Mouse (Mus musculus): Measurements from ENCODE around the gene Chst11. TPM values are rescaled to one million over a fixed set of nuclear protein-coding genes. Genes with fewer than 3 reads are reported as not detected.

Gene Chst11
- total and polyA plus RNA-seq, 3 experiments: 3.1 to 10.6 TPM; not detected in 1

DNA sequence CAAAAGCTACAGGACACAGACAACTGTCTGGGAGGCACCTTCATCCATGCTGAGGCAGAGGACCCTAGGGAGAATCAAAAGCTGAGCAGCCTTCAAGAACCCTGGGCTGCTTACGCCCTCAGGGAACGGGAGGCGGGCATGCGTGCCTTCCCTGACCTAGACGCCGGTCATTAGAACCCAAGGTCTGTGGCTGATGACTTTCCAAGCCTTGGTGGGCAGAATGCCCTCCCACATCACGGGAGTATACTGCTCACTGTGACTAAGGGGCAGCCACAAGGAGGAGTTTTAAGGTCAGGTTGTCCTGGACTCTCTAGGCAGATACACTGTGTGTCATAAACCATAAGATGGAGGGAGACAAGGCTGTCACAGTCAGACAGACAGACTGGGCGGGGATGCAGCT is 118.9 kb downstream of the Chst11 start:
- H3K27ac ChIP-seq (ENCODE audit: control insufficient read depth, low read depth, low read length): no peak overlapping the region
- TF ChIP-seq GATA1 (IDR thresholded peaks at IDR 0.05; ENCODE audit: low read depth, low read length) (no peak), SIN3A (IDR thresholded peaks at IDR 0.05; ENCODE audit: low read length) (no peak), EP300 (IDR thresholded peaks at IDR 0.05; ENCODE audit: low read depth in 1 of 2, low read length in 2 of 2) (no peak), NRF1 (IDR thresholded peaks at IDR 0.05; ENCODE audit: insufficient read depth, low read depth, low read length, poor library complexity, severe bottlenecking) (no peak), UBTF (IDR thresholded peaks at IDR 0.05; ENCODE audit: borderline replicate concordance, insufficient read depth, low read depth, low read length) (no peak), MYC (IDR thresholded peaks at IDR 0.05; ENCODE audit: low read depth, low read length) (no peak), TCF12 (IDR thresholded peaks at IDR 0.05; ENCODE audit: low read depth, low read length) (no peak), KAT2A (conservative IDR thresholded peaks at IDR 0.05; ENCODE audit: low read depth, low read length) (no peak), ETS1 (IDR thresholded peaks at IDR 0.05; ENCODE audit: low read depth, low read length) (no peak), MYB (IDR thresholded peaks at IDR 0.05; ENCODE audit: low read depth, low read length) (no peak), ZNF384 (IDR thresholded peaks at IDR 0.05; ENCODE audit: low read depth, low read length) (no peak), MAX (IDR thresholded peaks at IDR 0.05; ENCODE audit: low read length) (no peak), USF1 (IDR thresholded peaks at IDR 0.05; ENCODE audit: low read depth, low read length) (no peak), MAFK (IDR thresholded peaks at IDR 0.05; ENCODE audit: borderline replicate concordance, low read depth, low read length) (no peak), JUND (IDR thresholded peaks at IDR 0.05; ENCODE audit: low read depth, low read length) (no peak), MXI1 (IDR thresholded peaks at IDR 0.05; ENCODE audit: low read depth, low read length) (no peak), TAL1 (IDR thresholded peaks at IDR 0.05; ENCODE audit: low read length) (no peak), RCOR1 (IDR thresholded peaks at IDR 0.05; ENCODE audit: low read depth, low read length) (no peak)
- H3K79me2 ChIP-seq (ENCODE audit: control insufficient read depth, insufficient read depth, low read length, poor library complexity): no peaks in the 10 kb centered on the region
- no peaks in the 10 kb centered on the region for H3K4me1 ChIP-seq (ENCODE audit: control insufficient read depth in 1 of 2, insufficient read depth in 2 of 2, low read length in 2 of 2)
- H3K9me3 ChIP-seq (replicated peaks; ENCODE audit: insufficient read depth, low read length): no peaks in the 10 kb centered on the region
- DNase-seq (ENCODE audit: low read depth, low spot score): no peak
- no peak overlapping the region for H3K4me3 ChIP-seq (ENCODE audit: control insufficient read depth in 1 of 2, insufficient read depth in 1 of 2, low read depth in 2 of 2, low read length in 2 of 2)
- H3K9ac ChIP-seq (ENCODE audit: control insufficient read depth, low read depth, low read length, poor library complexity, severe bottlenecking): no peak overlapping the region
- H3K36me3 ChIP-seq (ENCODE audit: control insufficient read depth in 1 of 2, insufficient read depth in 2 of 2, low read length in 2 of 2): no peaks in the 10 kb centered on the region
- no peaks in the 10 kb centered on the region for H3K27me3 ChIP-seq (ENCODE audit: control insufficient read depth in 1 of 2, insufficient read depth in 2 of 2, low read length in 2 of 2)

DNA sequence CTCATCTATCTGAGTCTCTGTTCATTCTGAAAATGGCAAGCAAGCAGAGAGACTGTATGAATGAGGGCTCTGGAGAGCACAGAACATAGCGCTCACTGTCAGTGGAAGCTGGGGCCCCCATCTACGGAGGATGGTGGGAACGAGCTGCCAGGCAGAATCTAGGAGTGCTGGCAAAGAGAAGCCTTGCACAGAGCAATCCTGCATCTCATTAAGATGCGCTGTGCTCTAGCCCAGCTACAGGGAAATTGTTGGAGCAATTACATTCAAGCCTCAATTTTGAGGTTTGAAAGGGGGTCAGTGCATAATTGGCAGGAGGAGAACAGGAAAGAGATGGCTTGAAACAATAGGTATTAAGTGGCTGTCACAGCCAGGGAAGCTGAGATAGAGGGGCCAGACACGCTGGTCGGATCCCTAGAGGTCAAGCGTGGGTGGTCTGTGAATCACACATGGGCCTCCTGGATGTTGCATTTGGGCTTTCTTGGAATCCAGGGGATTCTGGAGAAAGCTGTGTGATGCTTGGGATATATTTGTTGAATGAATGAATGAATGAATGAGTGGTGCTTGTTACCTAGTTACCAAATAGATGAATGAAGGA is 121.0 kb downstream of the Chst11 start:
- H3K4me1 ChIP-seq (ENCODE audit: control insufficient read depth in 1 of 2, insufficient read depth in 2 of 2, low read length in 2 of 2): no peaks in the 10 kb centered on the region
- DNase-seq (ENCODE audit: low read depth, low spot score): no peak
- no peak overlapping the region for H3K4me3 ChIP-seq (ENCODE audit: control insufficient read depth in 1 of 2, insufficient read depth in 1 of 2, low read depth in 2 of 2, low read length in 2 of 2)
- H3K9ac ChIP-seq (ENCODE audit: control insufficient read depth, low read depth, low read length, poor library complexity, severe bottlenecking): no peak overlapping the region
- H3K9me3 ChIP-seq (replicated peaks; ENCODE audit: insufficient read depth, low read length): no peaks in the 10 kb centered on the region
- no peak overlapping the region for H3K27ac ChIP-seq (ENCODE audit: control insufficient read depth, low read depth, low read length)
- TF ChIP-seq TBP (IDR thresholded peaks at IDR 0.05; ENCODE audit: low read depth, low read length) (no peak), CHD1 (IDR thresholded peaks at IDR 0.05; ENCODE audit: low read depth, low read length) (no peak), GABPA (IDR thresholded peaks at IDR 0.05; ENCODE audit: low read depth, low read length) (no peak), HCFC1 (IDR thresholded peaks at IDR 0.05; ENCODE audit: low read depth, low read length) (no peak), NRF1 (IDR thresholded peaks at IDR 0.05; ENCODE audit: insufficient read depth, low read depth, low read length, poor library complexity, severe bottlenecking) (no peak), GATA1 (IDR thresholded peaks at IDR 0.05; ENCODE audit: low read depth, low read length) (no peak), MAZ (IDR thresholded peaks at IDR 0.05; ENCODE audit: low read depth, low read length) (no peak)
- no peaks in the 10 kb centered on the region for H3K79me2 ChIP-seq (ENCODE audit: control insufficient read depth, insufficient read depth, low read length, poor library complexity)
- no peaks in the 10 kb centered on the region for H3K36me3 ChIP-seq (ENCODE audit: control insufficient read depth in 1 of 2, insufficient read depth in 2 of 2, low read length in 2 of 2)
- H3K27me3 ChIP-seq (ENCODE audit: control insufficient read depth in 1 of 2, insufficient read depth in 2 of 2, low read length in 2 of 2): no peaks in the 10 kb centered on the region
